Mouse (Mus musculus): ENCODE measurements at regions not wholly inside any gene's neighbourhood (a gene's known extent, or its start where the extent isn't known, plus 50 kb on each side); places are given as distances from the start of the nearest gene placed in this dataset.
"Not testable (repeated sequence)": the region's sequence is repeated elsewhere in the genome, so short reads cannot be mapped to it uniquely, and the experiment has no call there.

DNA sequence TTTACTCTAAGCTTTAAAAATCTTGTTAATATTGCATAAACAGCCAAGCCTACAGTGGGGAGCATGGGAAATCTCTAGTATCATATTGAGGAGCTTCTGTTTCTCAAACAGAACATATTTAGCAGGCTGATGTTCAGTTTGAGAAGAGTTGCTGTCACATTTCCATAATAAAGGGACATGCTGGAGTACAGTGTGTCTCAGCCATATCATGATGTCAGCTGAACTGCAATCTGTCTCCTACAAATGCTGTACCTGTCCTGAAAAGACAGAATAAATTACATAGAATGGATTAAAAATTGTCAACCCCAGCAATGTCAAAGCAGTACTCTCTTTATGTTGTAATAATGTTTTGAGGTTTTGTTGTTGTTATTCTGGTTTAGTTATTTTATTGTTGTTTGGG lies 179.7 kb upstream of the Oprm1 start:
- no peaks in the 10 kb centered on the region for H3K4me1 ChIP-seq (ENCODE audit: insufficient read depth, low read depth, low read length)
- DNase-seq (ENCODE audit: low spot score) (no peak), ATAC-seq (no peak)
- no peak overlapping the region for H3K4me2 ChIP-seq (replicated peaks; ENCODE audit: low read depth, low read length)
- H3K27ac ChIP-seq (ENCODE audit: low read length), result no peak overlapping the region
- H3K4me3 ChIP-seq (ENCODE audit: low read depth, low read length), result no peak overlapping the region
- H3K9me3 ChIP-seq (ENCODE audit: low read length), result no peaks in the 10 kb centered on the region
- H3K9ac ChIP-seq (replicated peaks; ENCODE audit: low read depth), result no peak overlapping the region
- H3K27me3 ChIP-seq (replicated peaks; ENCODE audit: insufficient read depth, low read length), result no peaks in the 10 kb centered on the region
- no peaks in the 10 kb centered on the region for H3K36me3 ChIP-seq (ENCODE audit: insufficient read depth, low read length)
- TF ChIP-seq EP300 (IDR thresholded peaks at IDR 0.05) (no peak), CTCF (IDR thresholded peaks at IDR 0.05) (no peak)

DNA sequence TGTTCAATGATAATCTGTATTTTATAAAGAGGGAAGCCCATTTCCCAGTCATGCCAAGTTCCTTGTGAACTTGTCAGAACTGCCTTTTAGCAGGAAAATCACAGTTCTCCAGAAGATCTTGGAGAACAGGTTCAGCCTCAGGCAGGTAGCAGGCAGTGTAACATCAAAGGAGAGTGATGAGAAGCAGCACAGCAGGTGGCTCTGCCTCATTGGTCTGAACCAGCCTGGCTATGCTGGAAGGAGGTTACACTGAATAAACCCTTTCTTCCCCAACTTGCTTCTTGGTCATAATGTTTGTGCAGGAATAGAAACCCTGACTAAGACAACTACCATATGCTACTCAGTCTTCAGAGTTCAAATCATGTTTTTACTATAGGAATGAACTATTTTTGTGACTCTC lies 172.5 kb upstream of the Oprm1 start:
- H3K9ac ChIP-seq (replicated peaks; ENCODE audit: low read depth); DNase-seq (ENCODE audit: low spot score); ATAC-seq; H3K27me3 ChIP-seq (replicated peaks; ENCODE audit: insufficient read depth, low read length); H3K4me2 ChIP-seq (replicated peaks; ENCODE audit: low read depth, low read length); H3K4me3 ChIP-seq (ENCODE audit: low read depth, low read length); H3K9me3 ChIP-seq (ENCODE audit: low read length); H3K4me1 ChIP-seq (ENCODE audit: insufficient read depth, low read depth, low read length); H3K27ac ChIP-seq (ENCODE audit: low read length); H3K36me3 ChIP-seq (ENCODE audit: insufficient read depth, low read length): not testable (repeated sequence)

DNA sequence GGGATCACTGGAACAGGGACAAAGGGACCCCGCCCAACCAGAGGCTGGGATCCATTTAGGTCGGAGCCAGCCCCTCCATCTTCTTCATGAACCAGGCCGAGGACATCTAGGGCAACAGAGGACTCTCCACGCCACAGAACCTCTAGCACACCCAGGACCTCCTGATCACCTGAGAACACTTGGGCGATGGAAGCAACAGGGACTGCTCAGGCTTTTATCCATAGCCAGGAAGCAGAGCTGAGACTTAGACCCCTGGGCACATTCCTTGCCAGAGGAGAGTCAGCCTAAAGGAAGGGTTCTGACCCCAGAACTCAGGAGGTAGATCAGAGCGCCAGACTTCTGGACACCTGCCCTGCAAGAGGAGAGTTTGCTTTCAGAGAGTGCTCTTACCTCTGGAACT lies 168.1 kb upstream of the Oprm1 start:
- Histone ChIP-seq H3K27me3 (replicated peaks; ENCODE audit: insufficient read depth, low read length) (no peaks in the 10 kb centered on the region), H3K9ac (replicated peaks; ENCODE audit: low read depth) (no peak overlapping the region), H3K4me1 (ENCODE audit: insufficient read depth, low read depth, low read length) (no peaks in the 10 kb centered on the region), H3K9me3 (ENCODE audit: low read length) (no peaks in the 10 kb centered on the region), H3K36me3 (ENCODE audit: insufficient read depth, low read length) (no peaks in the 10 kb centered on the region), H3K27ac (ENCODE audit: low read length) (no peak overlapping the region), H3K4me2 (replicated peaks; ENCODE audit: low read depth, low read length) (no peak overlapping the region), H3K4me3 (ENCODE audit: low read depth, low read length) (no peak overlapping the region)
- no peak for DNase-seq (ENCODE audit: low spot score)
- TF ChIP-seq CTCF (IDR thresholded peaks at IDR 0.05) (no peak), EP300 (IDR thresholded peaks at IDR 0.05) (no peak)
- WGBS, result 88% methylated on average over 6 of the region's 6 CpGs
- no peak for ATAC-seq

DNA sequence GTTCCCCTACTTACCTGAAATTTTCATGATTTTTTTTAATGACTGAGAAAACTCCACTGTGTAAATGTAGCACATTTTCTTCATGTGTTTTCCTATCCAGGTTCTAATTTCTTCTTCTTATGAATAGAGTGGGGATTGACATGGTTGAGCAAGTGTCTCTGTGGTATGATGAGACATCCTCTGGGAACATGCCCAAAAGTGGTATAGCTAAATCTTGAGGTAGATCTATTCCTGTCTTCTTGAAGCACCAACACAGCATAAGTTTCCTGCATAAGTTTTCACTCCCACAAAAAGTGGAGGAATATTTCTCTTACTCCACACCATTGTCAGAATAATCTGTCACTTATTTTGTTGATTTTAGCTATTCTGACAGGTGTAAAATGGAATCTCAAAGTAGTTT lies 161.1 kb upstream of the Oprm1 start:
- Histone ChIP-seq H3K9ac (replicated peaks; ENCODE audit: low read depth) (no peak overlapping the region), H3K9me3 (ENCODE audit: low read length) (no peaks in the 10 kb centered on the region), H3K4me3 (ENCODE audit: low read depth, low read length) (no peak overlapping the region), H3K27ac (ENCODE audit: low read length) (no peak overlapping the region), H3K4me1 (ENCODE audit: insufficient read depth, low read depth, low read length) (no peaks in the 10 kb centered on the region), H3K27me3 (replicated peaks; ENCODE audit: insufficient read depth, low read length) (no peaks in the 10 kb centered on the region), H3K4me2 (replicated peaks; ENCODE audit: low read depth, low read length) (no peak overlapping the region), H3K36me3 (ENCODE audit: insufficient read depth, low read length) (no peaks in the 10 kb centered on the region)
- DNase-seq (ENCODE audit: low spot score) (no peak), ATAC-seq (no peak)
- TF ChIP-seq EP300 (IDR thresholded peaks at IDR 0.05) (no peak), CTCF (IDR thresholded peaks at IDR 0.05) (no peak)

DNA sequence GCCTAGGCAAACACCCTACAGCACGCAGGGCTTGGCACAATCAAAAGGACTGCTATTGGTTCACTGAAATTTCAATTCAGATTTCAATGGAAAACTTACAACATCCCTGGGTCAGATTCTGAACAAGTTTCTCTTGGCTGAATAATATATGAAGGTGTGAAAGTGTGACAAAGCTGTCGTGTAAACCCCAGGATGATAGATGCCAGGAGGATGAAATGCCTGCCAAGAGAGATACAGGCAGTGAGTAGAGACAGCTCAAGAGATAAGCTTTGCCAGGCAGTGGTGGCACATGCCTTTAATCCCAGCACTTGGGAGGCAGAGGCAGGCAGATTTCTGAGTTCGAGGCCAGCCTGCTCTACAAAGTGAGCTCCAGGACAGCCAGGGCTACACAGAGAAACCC lies 159.7 kb upstream of the Oprm1 start:
- not testable (repeated sequence) for H3K4me3 ChIP-seq (ENCODE audit: low read depth, low read length); ATAC-seq
- 71% methylated on average over 3 of the region's 3 CpGs for WGBS

DNA sequence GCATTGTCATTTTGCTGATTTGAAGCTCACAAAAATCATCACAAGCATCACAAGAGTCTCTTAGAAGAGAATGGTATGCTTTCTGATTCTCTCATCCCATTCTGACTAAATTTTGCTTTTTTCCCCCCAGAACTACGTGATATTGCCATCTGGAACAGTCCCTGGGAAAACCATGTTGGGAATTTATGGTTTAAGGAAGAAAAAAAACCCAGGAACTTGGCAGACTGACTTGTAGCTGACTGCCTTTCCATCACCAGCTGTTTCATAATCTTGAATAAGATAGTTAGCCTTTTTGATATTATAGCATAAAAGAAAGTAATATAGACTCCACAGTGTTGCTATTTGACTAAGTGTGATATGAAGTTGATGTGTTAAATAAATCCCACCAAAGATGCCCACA lies 110.7 kb upstream of the Oprm1 start:
- Histone ChIP-seq H3K4me1 (ENCODE audit: insufficient read depth, low read depth, low read length) (no peaks in the 10 kb centered on the region), H3K9me3 (ENCODE audit: low read length) (no peaks in the 10 kb centered on the region), H3K4me2 (replicated peaks; ENCODE audit: low read depth, low read length) (no peak overlapping the region), H3K4me3 (ENCODE audit: low read depth, low read length) (no peak overlapping the region), H3K27me3 (replicated peaks; ENCODE audit: insufficient read depth, low read length) (no peaks in the 10 kb centered on the region), H3K9ac (replicated peaks; ENCODE audit: low read depth) (no peak overlapping the region), H3K36me3 (ENCODE audit: insufficient read depth, low read length) (no peaks in the 10 kb centered on the region), H3K27ac (ENCODE audit: low read length) (no peak overlapping the region)
- DNase-seq (ENCODE audit: low spot score), result no peak
- WGBS, result 31% methylated on average over 1 of the region's 1 CpGs
- no peak for TF ChIP-seq EP300 (IDR thresholded peaks at IDR 0.05)
- ATAC-seq, result no peak

More for the DNA sequence above, 159.7 kb upstream of the Oprm1 start:
- H3K36me3 ChIP-seq (ENCODE audit: insufficient read depth, low read length); H3K9me3 ChIP-seq (ENCODE audit: low read length); H3K9ac ChIP-seq (replicated peaks; ENCODE audit: low read depth); DNase-seq (ENCODE audit: low spot score); H3K4me2 ChIP-seq (replicated peaks; ENCODE audit: low read depth, low read length); H3K27ac ChIP-seq (ENCODE audit: low read length); H3K4me1 ChIP-seq (ENCODE audit: insufficient read depth, low read depth, low read length); H3K27me3 ChIP-seq (replicated peaks; ENCODE audit: insufficient read depth, low read length): not testable (repeated sequence)

DNA sequence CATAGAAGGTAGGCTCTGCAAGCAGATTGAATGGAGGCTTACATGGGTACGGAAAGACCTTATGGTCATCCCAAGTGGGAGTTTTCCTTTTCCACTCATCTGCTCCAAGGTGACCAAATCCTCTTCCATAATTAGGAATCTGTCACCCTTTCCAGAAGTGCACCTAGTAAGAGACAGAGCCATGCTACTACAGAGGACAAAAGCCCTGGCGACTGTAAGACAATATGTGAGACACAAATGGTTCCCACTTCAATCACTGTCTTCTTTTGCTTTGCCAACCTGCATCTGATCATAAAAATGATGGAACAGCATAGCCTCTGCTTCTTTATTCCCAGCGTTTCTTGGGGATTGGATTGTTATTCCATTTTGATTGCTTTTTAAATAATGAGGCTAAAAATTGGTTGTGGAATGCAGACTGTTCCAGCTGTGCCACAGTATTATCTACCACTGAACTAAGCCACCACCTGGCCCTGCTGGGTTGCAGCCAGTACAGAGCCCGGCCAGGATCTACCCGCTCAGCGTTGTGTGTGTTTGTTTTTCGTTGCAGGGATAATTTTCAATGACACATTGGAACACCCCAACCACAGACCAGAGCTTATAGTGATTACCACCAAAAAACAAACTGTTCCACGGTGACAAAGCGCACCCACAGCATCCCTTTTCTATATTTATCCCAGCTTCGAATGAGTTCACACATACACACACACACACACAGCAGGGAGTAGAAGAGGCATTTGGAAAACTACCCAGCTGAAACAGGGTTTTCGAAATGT lies 72.8 kb upstream of the Oprm1 start:
- DNase-seq (ENCODE audit: low spot score) (no peak), ATAC-seq (no peak)
- no peak for TF ChIP-seq CTCF (IDR thresholded peaks at IDR 0.05)
- no peak for TF ChIP-seq EP300 (IDR thresholded peaks at IDR 0.05)
- WGBS, result 67% methylated on average over 11 of the region's 11 CpGs
- Histone ChIP-seq H3K27ac (ENCODE audit: low read length) (no peak overlapping the region), H3K4me1 (ENCODE audit: insufficient read depth, low read depth, low read length) (no peaks in the 10 kb centered on the region), H3K9me3 (ENCODE audit: low read length) (no peaks in the 10 kb centered on the region), H3K36me3 (ENCODE audit: insufficient read depth, low read length) (no peaks in the 10 kb centered on the region), H3K4me2 (replicated peaks; ENCODE audit: low read depth, low read length) (no peak overlapping the region), H3K4me3 (ENCODE audit: low read depth, low read length) (no peak overlapping the region), H3K27me3 (replicated peaks; ENCODE audit: insufficient read depth, low read length) (no peaks in the 10 kb centered on the region), H3K9ac (replicated peaks; ENCODE audit: low read depth) (no peak overlapping the region)

All from lung, postnatal 0 days (tissue).